Mouse (Mus musculus): ENCODE results near the gene Atr. TPM values are rescaled to one million over a fixed set of nuclear protein-coding genes. Genes with fewer than 3 reads are reported as not detected.

Gene Atr
- 3.1 and 4.0 TPM in 2 replicates for polyA plus RNA-seq (2015; fragmentation: Nextera tagmentation; extraction: Ambion mirVana)

DNA sequence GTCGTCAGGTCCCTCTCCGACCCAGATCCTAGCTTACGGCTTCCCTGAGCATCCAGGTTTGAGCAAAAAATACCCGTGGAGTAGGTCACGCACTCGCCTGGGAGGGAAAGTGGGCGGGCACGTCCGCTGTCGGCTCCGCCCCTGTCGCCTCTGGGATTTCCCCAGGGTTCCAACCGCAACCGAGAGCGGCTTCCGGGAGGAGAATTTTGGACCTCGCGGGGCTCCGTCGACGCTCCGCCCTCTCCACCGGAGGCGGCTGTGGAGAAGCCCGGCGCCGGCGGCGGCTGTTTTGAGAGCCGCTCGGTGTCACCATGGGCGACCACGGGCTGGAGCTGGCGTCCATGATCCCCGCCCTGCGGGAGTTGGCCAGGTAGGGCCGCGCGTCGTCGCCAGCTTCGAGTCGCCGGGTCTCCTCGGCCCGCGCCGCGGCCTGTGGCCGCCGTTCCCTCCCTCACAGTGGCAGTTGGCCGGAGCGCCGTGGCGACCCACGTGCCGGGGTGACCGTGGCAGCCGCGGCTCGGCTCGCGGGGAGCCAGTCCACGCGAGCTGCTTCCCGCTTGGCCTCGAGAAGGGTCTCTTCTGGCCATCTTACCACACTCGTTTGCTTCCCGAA is at the start of gene Atr:
Atr (plus strand) TSS at position 184 of the 613 bp plus-strand sequence.
- H3K4me2 ChIP-seq: peak within 1 kb of the TSS; percentile 99
- ATAC-seq (ENCODE audit: insufficient read depth): peak; percentile 89
- H3K4me3 ChIP-seq (replicated peaks): peak within 1 kb of the TSS; percentile 94
- no peaks in the 10 kb centered on the region for H3K27me3 ChIP-seq
- peaks cover 25% of the 10 kb centered on the region for H3K4me1 ChIP-seq (replicated peaks)
- H3K9ac ChIP-seq: peak within 1 kb of the TSS; percentile 80
- H3K9me3 ChIP-seq (replicated peaks): no peaks in the 10 kb centered on the region
- H3K27ac ChIP-seq (replicated peaks): peak within 1 kb of the TSS; percentile 78
- under 1% methylated on average over 69 of the region's 69 CpGs for WGBS (ENCODE audit: insufficient replicate concordance)
- H3K36me3 ChIP-seq (replicated peaks): no peaks in the 10 kb centered on the region

DNA sequence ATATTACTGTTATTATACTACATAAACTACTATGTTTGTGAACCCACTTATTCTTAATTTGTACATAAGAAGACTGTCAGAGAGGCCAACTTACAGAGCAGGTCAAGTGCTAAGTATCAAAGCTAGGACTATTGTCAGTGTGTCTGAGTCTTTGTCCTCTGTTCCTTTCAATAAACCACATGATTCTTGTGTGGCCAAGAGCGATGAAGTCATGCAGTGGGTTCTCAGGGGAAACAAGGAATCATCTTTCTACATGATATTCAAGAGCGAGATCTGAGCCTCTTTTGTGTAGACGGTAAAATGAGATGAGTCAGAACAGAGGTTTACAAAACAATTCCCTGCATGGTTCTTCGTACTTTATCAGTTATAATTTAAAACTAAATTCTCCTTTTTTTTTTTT is 47.8 kb upstream of the Atr start:
- no peak overlapping the region for H3K4me3 ChIP-seq (replicated peaks)
- no peaks in the 10 kb centered on the region for H3K36me3 ChIP-seq (replicated peaks)
- no peak overlapping the region for H3K4me2 ChIP-seq
- H3K27me3 ChIP-seq: no peaks in the 10 kb centered on the region
- H3K9me3 ChIP-seq (replicated peaks): no peaks in the 10 kb centered on the region
- H3K4me1 ChIP-seq (replicated peaks): no peaks in the 10 kb centered on the region
- no peak for ATAC-seq (ENCODE audit: insufficient read depth)
- no peak overlapping the region for H3K9ac ChIP-seq
- WGBS (ENCODE audit: insufficient replicate concordance): 65% methylated on average over 4 of the region's 4 CpGs
- no peak overlapping the region for H3K27ac ChIP-seq (replicated peaks)

DNA sequence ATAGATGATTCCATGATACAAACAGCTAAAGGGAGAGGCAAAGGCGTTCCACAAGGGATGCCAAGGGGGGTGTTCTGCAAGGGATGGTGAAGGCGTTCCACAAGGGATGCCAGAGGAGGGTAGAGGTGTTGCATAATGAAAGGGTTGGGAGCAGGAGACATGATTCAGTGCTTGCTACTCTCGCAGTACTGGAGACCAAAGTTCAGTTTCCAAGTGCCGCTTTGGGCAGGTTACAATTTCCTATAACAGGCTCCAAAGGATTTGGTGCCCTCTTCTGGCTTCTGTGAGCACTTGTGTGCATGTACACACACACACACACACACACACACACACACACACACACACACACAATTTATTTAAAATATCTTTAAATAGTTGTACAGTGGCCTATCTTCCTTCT is 45.6 kb upstream of the Atr start:
- no peak for ATAC-seq (ENCODE audit: insufficient read depth)

DNA sequence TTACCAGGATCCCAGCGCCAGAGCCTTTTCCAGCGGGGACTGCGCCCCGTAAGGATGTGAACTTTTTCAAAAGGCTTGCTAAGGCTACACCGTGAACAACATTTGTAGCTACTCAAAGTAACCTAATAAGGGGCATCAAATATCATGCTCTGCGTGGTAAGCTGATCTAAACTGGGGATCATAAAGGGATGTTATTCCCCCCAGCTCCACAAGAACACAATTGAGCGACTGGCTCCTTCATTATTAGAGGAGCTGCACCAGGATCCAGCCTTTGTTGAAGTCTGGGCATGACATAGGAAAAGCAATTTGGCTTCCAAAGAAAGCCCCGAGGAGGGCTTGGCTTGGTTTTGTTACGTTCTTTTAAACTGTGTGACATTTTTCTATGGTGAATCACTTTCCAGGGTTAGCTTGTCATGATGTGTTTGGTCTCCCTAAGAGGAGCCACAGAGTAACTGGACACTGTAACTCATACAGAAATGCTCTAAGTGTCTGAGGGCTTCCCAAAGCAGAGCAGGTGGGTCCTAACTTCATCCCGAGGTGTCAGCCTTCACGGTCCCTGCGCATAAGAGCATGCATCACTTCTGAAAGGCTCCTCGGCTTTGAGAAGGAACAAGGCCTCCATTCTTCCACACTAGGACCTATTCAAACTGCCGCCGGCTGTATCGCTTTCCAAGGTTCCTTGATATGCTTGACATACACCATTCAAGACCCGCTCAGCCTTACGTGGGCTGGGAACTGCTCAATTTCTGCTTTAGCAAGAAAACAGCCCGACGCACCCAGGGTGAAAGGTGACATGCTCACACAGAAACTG is 43.5 kb upstream of the Atr start:
- ATAC-seq (ENCODE audit: insufficient read depth): no peak
- H3K27me3 ChIP-seq: no peaks in the 10 kb centered on the region
- no peak overlapping the region for H3K27ac ChIP-seq (replicated peaks)
- no peaks in the 10 kb centered on the region for H3K36me3 ChIP-seq (replicated peaks)
- no peak overlapping the region for H3K9ac ChIP-seq
- no peaks in the 10 kb centered on the region for H3K9me3 ChIP-seq (replicated peaks)
- no peaks in the 10 kb centered on the region for H3K4me1 ChIP-seq (replicated peaks)
- H3K4me2 ChIP-seq: no peak overlapping the region
- no peak overlapping the region for H3K4me3 ChIP-seq (replicated peaks)
- 79% methylated on average over 20 of the region's 20 CpGs for WGBS (ENCODE audit: insufficient replicate concordance)

More for the DNA sequence above, 45.6 kb upstream of the Atr start:
- Histone ChIP-seq H3K27ac (replicated peaks) (no peak overlapping the region), H3K4me3 (replicated peaks) (no peak overlapping the region), H3K4me2 (no peak overlapping the region), H3K4me1 (replicated peaks) (no peaks in the 10 kb centered on the region), H3K36me3 (replicated peaks) (no peaks in the 10 kb centered on the region), H3K9ac (no peak overlapping the region), H3K9me3 (replicated peaks) (no peaks in the 10 kb centered on the region), H3K27me3 (no peaks in the 10 kb centered on the region)
- WGBS (ENCODE audit: insufficient replicate concordance): 61% methylated on average over 4 of the region's 4 CpGs

DNA sequence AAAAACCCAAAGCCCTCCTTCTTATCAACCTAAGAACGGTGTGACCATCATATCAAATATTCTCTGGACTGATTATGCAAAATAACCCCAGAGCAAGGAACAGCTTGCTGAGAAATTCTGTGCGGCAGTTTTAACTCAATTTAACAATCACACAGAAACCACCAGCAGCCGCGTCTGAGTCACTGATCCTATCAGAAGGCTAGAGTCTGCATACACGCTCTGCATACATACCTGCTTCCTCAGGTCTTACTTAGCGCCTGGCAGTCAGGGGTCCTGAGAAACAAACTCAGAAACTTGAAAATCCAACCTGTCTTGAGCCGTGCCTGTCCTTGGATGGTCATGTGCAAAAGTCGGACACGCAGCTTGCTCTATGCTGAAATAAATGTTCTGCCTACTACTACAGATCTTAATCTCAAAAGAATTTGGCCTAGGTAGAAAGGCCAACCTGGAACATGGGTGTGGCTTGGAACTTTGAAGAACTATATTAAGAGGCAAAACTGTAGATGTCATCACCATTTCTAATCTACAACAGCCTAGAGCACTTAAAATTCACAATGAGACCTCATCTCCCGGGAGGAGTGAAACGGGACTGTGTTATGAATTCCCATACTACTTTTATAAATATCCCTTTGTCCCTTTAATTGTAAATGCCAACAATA is 42.3 kb upstream of the Atr start:
- Histone ChIP-seq H3K36me3 (replicated peaks) (no peaks in the 10 kb centered on the region), H3K9ac (no peak overlapping the region), H3K27me3 (no peaks in the 10 kb centered on the region), H3K4me3 (replicated peaks) (no peak overlapping the region), H3K4me2 (no peak overlapping the region), H3K4me1 (replicated peaks) (no peaks in the 10 kb centered on the region), H3K9me3 (replicated peaks) (no peaks in the 10 kb centered on the region), H3K27ac (replicated peaks) (no peak overlapping the region)
- no peak for ATAC-seq (ENCODE audit: insufficient read depth)
- WGBS (ENCODE audit: insufficient replicate concordance): 59% methylated on average over 11 of the region's 11 CpGs

DNA sequence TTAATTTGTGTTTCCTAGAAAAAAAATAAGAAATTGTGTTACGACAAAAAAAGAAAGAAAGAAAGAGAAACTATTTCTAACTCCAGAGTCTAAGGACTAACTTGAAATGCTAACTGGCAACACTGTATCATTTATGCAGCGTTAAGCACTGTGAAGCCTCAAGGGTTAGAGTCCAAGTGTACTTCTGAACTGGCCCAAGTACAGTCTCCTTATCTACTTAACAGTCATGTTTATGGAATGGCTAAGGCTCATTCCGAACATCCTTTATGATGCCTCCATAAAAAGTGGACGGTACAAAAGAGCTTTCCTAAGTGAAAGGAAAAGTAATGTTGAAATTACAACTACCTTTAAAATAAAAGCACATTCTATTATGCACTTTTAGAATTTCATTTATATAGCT is 41.7 kb upstream of the Atr start:
- H3K4me1 ChIP-seq (replicated peaks): no peaks in the 10 kb centered on the region
- no peak overlapping the region for H3K27ac ChIP-seq (replicated peaks)
- H3K9me3 ChIP-seq (replicated peaks): no peaks in the 10 kb centered on the region
- no peak for ATAC-seq (ENCODE audit: insufficient read depth)
- H3K27me3 ChIP-seq: no peaks in the 10 kb centered on the region
- no peak overlapping the region for H3K4me2 ChIP-seq
- H3K9ac ChIP-seq: no peak overlapping the region
- 66% methylated on average over 4 of the region's 4 CpGs for WGBS (ENCODE audit: insufficient replicate concordance)
- no peak overlapping the region for H3K4me3 ChIP-seq (replicated peaks)
- no peaks in the 10 kb centered on the region for H3K36me3 ChIP-seq (replicated peaks)

DNA sequence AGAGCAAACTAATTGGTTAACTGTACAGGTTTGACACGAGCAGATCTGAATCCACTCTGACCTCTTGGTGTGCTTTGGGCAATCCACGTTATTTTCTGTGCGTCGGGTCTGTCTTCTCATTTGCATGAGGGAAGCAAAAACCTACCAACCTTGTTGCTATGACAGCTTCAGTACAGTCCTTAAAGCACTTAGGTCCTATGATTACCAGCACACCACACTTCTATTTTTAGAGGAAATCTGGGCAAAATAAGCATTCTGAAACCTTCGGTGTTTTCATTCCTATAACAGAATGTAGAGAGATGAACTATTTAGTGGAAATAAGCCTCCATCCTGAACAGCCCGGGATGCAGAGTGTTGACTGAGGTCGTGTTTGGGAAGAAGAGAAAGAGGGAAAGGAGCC is 34.9 kb upstream of the Atr start:
- Histone ChIP-seq H3K4me3 (replicated peaks) (no peak overlapping the region), H3K4me2 (no peak overlapping the region), H3K9me3 (replicated peaks) (no peaks in the 10 kb centered on the region), H3K27me3 (no peaks in the 10 kb centered on the region), H3K9ac (no peak overlapping the region), H3K4me1 (replicated peaks) (no peaks in the 10 kb centered on the region), H3K36me3 (replicated peaks) (no peaks in the 10 kb centered on the region), H3K27ac (replicated peaks) (no peak overlapping the region)
- ATAC-seq (ENCODE audit: insufficient read depth): no peak
- 60% methylated on average over 7 of the region's 7 CpGs for WGBS (ENCODE audit: insufficient replicate concordance)

DNA sequence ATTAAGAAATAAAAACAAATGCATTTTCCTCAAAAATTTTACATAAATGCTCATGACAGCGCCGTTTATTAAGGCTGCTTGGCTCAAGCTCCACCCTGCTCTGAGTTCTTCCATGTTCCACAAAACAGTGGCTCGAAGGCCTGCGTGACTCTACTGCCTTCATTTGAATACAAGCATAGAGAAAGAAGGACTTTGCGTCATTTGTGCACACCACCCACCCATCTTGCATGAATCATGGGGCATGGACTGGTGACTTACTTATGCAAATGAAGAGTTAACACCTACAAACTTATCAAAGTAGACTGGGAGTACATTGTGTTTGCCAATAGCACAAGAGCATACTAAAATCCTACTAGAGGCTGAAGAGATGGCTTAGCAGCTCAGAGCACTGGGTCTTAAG is 29.8 kb upstream of the Atr start:
- Histone ChIP-seq H3K36me3 (replicated peaks) (no peaks in the 10 kb centered on the region), H3K4me2 (no peak overlapping the region), H3K27ac (replicated peaks) (no peak overlapping the region), H3K4me3 (replicated peaks) (no peak overlapping the region), H3K4me1 (replicated peaks) (no peaks in the 10 kb centered on the region), H3K9ac (no peak overlapping the region), H3K9me3 (replicated peaks) (no peaks in the 10 kb centered on the region), H3K27me3 (no peaks in the 10 kb centered on the region)
- WGBS (ENCODE audit: insufficient replicate concordance): 72% methylated on average over 5 of the region's 5 CpGs
- no peak for ATAC-seq (ENCODE audit: insufficient read depth)

DNA sequence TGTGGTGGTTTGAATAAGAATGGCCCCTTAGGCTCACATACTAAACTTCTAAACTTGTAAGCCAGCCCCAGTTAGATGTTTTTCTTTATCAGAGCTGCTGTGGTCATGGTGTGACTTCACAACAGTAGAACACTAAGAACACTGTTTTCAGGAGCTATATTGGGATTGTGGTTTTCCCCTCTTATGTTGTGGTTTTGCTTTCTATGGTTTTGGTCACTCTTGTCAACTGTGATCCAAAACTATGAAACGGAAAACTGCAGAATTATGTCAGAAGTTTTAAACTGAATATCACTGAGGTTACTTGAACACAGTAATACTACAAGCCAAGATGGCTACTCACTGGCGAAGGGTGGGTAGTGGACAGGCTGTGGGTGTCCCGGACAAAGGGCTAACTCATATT is 24.6 kb upstream of the Atr start:
- Histone ChIP-seq H3K27ac (replicated peaks) (no peak overlapping the region), H3K4me2 (no peak overlapping the region), H3K36me3 (replicated peaks) (no peaks in the 10 kb centered on the region), H3K4me1 (replicated peaks) (no peaks in the 10 kb centered on the region), H3K4me3 (replicated peaks) (no peak overlapping the region), H3K9ac (no peak overlapping the region), H3K27me3 (no peaks in the 10 kb centered on the region), H3K9me3 (replicated peaks) (no peaks in the 10 kb centered on the region)
- no peak for ATAC-seq (ENCODE audit: insufficient read depth)
- 35% methylated on average over 3 of the region's 3 CpGs for WGBS (ENCODE audit: insufficient replicate concordance)

DNA sequence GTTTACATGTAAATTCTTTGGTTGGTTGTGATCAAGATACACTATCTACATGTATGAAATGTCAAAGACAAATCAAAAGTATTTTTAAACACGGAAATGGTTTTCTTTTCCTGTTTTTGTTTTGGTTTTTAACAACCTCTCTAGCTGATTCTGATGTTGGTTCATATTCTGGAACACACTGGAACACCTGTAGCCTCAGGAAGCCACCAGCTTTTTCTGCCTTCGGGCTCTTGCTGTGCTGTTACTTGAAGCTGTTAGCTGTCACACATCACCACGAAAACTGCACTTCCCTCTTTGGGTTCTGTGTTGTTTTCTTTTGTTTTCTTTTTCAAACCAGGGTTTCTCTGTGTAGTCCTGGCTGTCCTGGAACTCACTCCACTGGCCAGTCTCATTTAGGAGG is 22.6 kb upstream of the Atr start:
- no peaks in the 10 kb centered on the region for H3K36me3 ChIP-seq (replicated peaks)
- WGBS (ENCODE audit: insufficient replicate concordance): 17% methylated on average over 3 of the region's 3 CpGs
- no peak overlapping the region for H3K4me2 ChIP-seq
- no peaks in the 10 kb centered on the region for H3K27me3 ChIP-seq
- no peak overlapping the region for H3K27ac ChIP-seq (replicated peaks)
- ATAC-seq (ENCODE audit: insufficient read depth): no peak
- no peak overlapping the region for H3K9ac ChIP-seq
- H3K9me3 ChIP-seq (replicated peaks): no peaks in the 10 kb centered on the region
- H3K4me1 ChIP-seq (replicated peaks): no peaks in the 10 kb centered on the region
- H3K4me3 ChIP-seq (replicated peaks): no peak overlapping the region

DNA sequence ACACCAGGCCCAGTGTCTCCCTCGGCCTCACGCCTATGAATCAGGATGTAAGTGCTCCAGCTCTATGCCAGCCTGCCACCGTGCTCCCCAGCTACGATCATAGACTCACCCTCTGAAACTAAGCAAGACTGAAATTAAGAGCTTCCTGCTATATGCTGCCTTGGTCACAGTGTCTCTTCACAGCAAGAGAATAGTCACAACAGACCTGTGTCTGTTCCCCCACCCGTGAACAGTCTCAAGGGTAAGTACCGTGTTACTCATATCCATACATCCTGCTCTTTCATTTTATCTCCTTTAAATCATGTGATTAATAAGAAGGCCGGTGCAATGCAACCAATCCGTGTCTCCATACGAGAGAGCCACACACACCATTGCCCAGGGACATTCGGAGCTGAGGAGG is 21.7 kb upstream of the Atr start:
- ATAC-seq (ENCODE audit: insufficient read depth): no peak
- no peak overlapping the region for H3K9ac ChIP-seq
- 67% methylated on average over 10 of the region's 10 CpGs for WGBS (ENCODE audit: insufficient replicate concordance)
- H3K27ac ChIP-seq (replicated peaks): no peak overlapping the region
- no peak overlapping the region for H3K4me2 ChIP-seq
- H3K27me3 ChIP-seq: no peaks in the 10 kb centered on the region
- H3K36me3 ChIP-seq (replicated peaks): no peaks in the 10 kb centered on the region
- H3K4me3 ChIP-seq (replicated peaks): no peak overlapping the region
- H3K4me1 ChIP-seq (replicated peaks): no peaks in the 10 kb centered on the region
- H3K9me3 ChIP-seq (replicated peaks): no peaks in the 10 kb centered on the region
